Comparison of ENCODE assay signal across 8 mouse cellular contexts in the genomic region with DNA sequence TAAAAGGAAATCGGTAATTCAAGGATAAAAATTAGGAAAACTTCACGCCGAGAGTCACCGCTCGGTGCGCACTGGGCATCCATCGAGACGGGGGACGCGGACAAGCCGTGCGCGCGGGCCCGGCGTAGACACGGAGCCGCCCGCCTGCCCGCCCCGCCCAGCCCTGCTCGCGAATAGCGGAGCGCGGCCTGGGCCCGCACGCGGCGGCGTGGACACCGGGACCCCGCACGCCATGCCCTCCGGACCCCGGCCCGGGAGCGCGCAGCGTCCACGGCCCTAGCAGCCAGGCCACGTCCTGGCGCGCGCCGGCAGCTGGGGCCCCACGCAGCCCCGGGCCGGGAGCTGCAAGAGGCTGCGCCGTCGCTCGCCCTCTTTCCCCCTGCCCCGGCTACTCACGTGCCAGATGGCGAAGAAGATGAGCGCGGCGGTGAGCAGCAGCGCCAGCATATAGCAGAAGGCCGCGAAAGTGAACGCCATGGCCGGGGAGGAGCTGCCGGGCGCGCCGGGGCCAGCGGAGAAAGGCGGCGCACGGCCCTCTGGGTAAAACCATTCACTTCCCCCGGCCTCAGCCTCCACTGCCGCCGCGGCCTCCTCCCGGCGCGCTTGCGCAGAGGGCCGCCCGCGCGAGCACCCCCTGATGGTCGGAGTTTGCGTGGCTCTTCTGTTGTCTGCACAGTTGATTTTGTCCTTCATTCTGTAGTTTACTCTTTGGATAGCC. TPM values are rescaled to one million over a fixed set of nuclear protein-coding genes. Genes with fewer than 3 reads are reported as not detected.
DNase-seq lines count a peak whose midpoint lies in the region; ATAC-seq and TF ChIP-seq lines count a peak whose summit lies in the region.

A gene (minus strand): TSS at position 625 of the 718 bp plus-strand sequence.

- H3K4me3 ChIP-seq in ES-Bruce4 (ENCODE audit: low read depth, low read length), result peak within 1 kb of the TSS; percentile 95
- H3K4me3 ChIP-seq in forebrain, embryonic 14.5 days (ENCODE audit: low read depth, low read length), result peak within 1 kb of the TSS; percentile 94
- peak within 1 kb of the TSS; percentile 91 for H3K4me3 ChIP-seq in neural tube, embryonic 15.5 days (replicated peaks)

- TF ChIP-seq CTCF in ES-Bruce4 (IDR thresholded peaks at IDR 0.05; ENCODE audit: low read depth, low read length), result peak; percentile 62

- peak; percentile 94 for DNase-seq in forebrain, embryonic 14.5 days (ENCODE audit: low spot score)
- DNase-seq in heart, postnatal 14 days, result peak; percentile 95
- peak; percentile 92 for DNase-seq in layer of hippocampus, adult 11-12 months (ENCODE audit: low spot score)
- DNase-seq in lung, adult 18-20 months, result peak; percentile 88 to 91
- DNase-seq in testis, postnatal 14 days (ENCODE audit: low spot score), result peak; percentile 90

- H3K36me3 ChIP-seq in ES-Bruce4 (ENCODE audit: control insufficient read depth, insufficient read depth, low read length, poor library complexity, severe bottlenecking), result peaks cover 5% of the 10 kb centered on the region; the same call in 1 of the 2 replicates
- peaks cover 9% of the 10 kb centered on the region for H3K36me3 ChIP-seq in forebrain, embryonic 14.5 days (ENCODE audit: control insufficient read depth, insufficient read depth, low read length)
- H3K36me3 ChIP-seq in neural tube, embryonic 15.5 days, result no peaks in the 10 kb centered on the region

- ATAC-seq in cerebellum, adult (ENCODE audit: insufficient number of reproducible peaks, low FRiP score, low TSS enrichment), result peak; percentile 96
- peak; percentile 96 for ATAC-seq in forebrain, embryonic 14.5 days
- peak; percentile 96 for ATAC-seq in neural tube, embryonic 15.5 days (ENCODE audit: low FRiP score)

- H3K27ac ChIP-seq in ES-Bruce4 (ENCODE audit: insufficient read depth, low read length), result peak within 1 kb of the TSS; percentile 46
- peak within 1 kb of the TSS; percentile 98 for H3K27ac ChIP-seq in forebrain, embryonic 14.5 days (ENCODE audit: low read depth, low read length)
- peak within 1 kb of the TSS; percentile 99 for H3K27ac ChIP-seq in neural tube, embryonic 15.5 days (replicated peaks)

- peak within 1 kb of the TSS; percentile 68 for H3K4me2 ChIP-seq in forebrain, embryonic 14.5 days (ENCODE audit: low read length)
- H3K4me2 ChIP-seq in neural tube, embryonic 15.5 days, result peak within 1 kb of the TSS; percentile 64

- under 1% methylated on average over 74 of the region's 86 CpGs for WGBS in forebrain, embryonic 14.5 days
- WGBS in neural tube, embryonic 15.5 days, result under 1% methylated on average over 86 of the region's 86 CpGs

- peak within 1 kb of the TSS; percentile 98 for H3K9ac ChIP-seq in ES-Bruce4 (ENCODE audit: low read depth, poor library complexity, severe bottlenecking)
- peak within 1 kb of the TSS; percentile 98 for H3K9ac ChIP-seq in forebrain, embryonic 14.5 days (ENCODE audit: low read length)
- peak within 1 kb of the TSS; percentile 92 for H3K9ac ChIP-seq in neural tube, embryonic 15.5 days (replicated peaks)

- H3K9me3 ChIP-seq in ES-Bruce4 (replicated peaks; ENCODE audit: control insufficient read depth, insufficient read depth, low read length, poor library complexity, severe bottlenecking), result no peaks in the 10 kb centered on the region
- no peaks in the 10 kb centered on the region for H3K9me3 ChIP-seq in forebrain, embryonic 14.5 days (replicated peaks; ENCODE audit: control insufficient read depth, low read length)
- H3K9me3 ChIP-seq in neural tube, embryonic 15.5 days (replicated peaks), result no peaks in the 10 kb centered on the region

- no peak for TF ChIP-seq EP300 in ES-Bruce4 (IDR thresholded peaks at IDR 0.05; ENCODE audit: insufficient read depth, low read depth, low read length)

- H3K4me1 ChIP-seq in ES-Bruce4 (ENCODE audit: control insufficient read depth, insufficient read depth, low read length), result peaks cover 2% of the 10 kb centered on the region
- peaks cover 12% of the 10 kb centered on the region; the same call in 1 of the 2 replicates for H3K4me1 ChIP-seq in forebrain, embryonic 14.5 days (ENCODE audit: control insufficient read depth, insufficient read depth, low read length)
- H3K4me1 ChIP-seq in neural tube, embryonic 15.5 days, result peaks cover 27% of the 10 kb centered on the region

- H3K27me3 ChIP-seq in ES-Bruce4 (ENCODE audit: control insufficient read depth, insufficient read depth, low read length, poor library complexity, severe bottlenecking), result no peaks in the 10 kb centered on the region
- H3K27me3 ChIP-seq in forebrain, embryonic 14.5 days (replicated peaks; ENCODE audit: control insufficient read depth, insufficient read depth, low read length), result no peaks in the 10 kb centered on the region
- H3K27me3 ChIP-seq in neural tube, embryonic 15.5 days (replicated peaks), result no peaks in the 10 kb centered on the region

- TF ChIP-seq POLR2A in ES-Bruce4 (IDR thresholded peaks at IDR 0.05; ENCODE audit: insufficient read depth, low read length), result no peak

- intact Hi-C loops in heart, postnatal 14 days (cut with DNase I), result no loop called here

RNA-seq across cellular contexts. Expression of the gene that starts here (rescaled TPM):
- polyA plus RNA-seq in ES-Bruce4 (2011; ENCODE audit: insufficient read depth, insufficient read length, low read depth, missing spikeins), result 148 and 163 TPM in 2 replicates
- 170 and 176 TPM in 2 replicates for polyA plus RNA-seq in forebrain, embryonic 14.5 days (2014; fragmentation: Nextera tagmentation; extraction: Ambion mirVana)
- 10 to 100 TPM; 48.6 to 52.3 TPM for total RNA-seq in heart, postnatal 14 days (2021)
- polyA plus RNA-seq in neural tube, embryonic 15.5 days (2015; fragmentation: Nextera tagmentation; extraction: Ambion mirVana), result 200 and 204 TPM in 2 replicates

Comparison
In these comparisons a context has a peak if more than half of its experiments do, and no peak if none do; other contexts are left out.
1. Peak in every context shown above with its lines: DNase-seq, ATAC-seq, H3K4me3 ChIP-seq and H3K27ac ChIP-seq.
2. H3K27ac ChIP-seq: peak in every context shown above with its lines; median percentile 99 in neural tube, embryonic 15.5 days; 98 in forebrain, embryonic 14.5 days; 46 in ES-Bruce4.